Mouse (Mus musculus) hindbrain, embryonic 11.5 days (tissue): ENCODE data around the gene Epor. TPM values are rescaled to one million over a fixed set of nuclear protein-coding genes. Genes with fewer than 3 reads are reported as not detected.

Experiments used
- ATAC-seq: fragments of 200-750 bp; cut with Nextera tagmentation; 2 replicates; pipeline ENCODE4 v1.8.0; 2017; ENCODE audit warnings: mild to moderate bottlenecking, moderate TSS enrichment, moderate library complexity; ENCODE audit not compliant: low FRiP score
- DNase-seq: peaks from one replicate; pipeline ENCODE4 v3.0.0-alpha.2; 2015; ENCODE audit warnings: low spot score
- H3K27ac ChIP-seq: fragments of 300-500 bp; sonication (generic); 2 replicates; pipeline ENCODE4 v1.5.1; 2014; ENCODE audit warnings: mild to moderate bottlenecking, low read depth, low read length
- H3K27me3 ChIP-seq: fragments of 300-500 bp; sonication (generic); 2 replicates; pipeline ENCODE4 v1.6.1; 2014; ENCODE audit warnings: mild to moderate bottlenecking, low read length, moderate library complexity, mixed read lengths; ENCODE audit not compliant: control insufficient read depth, insufficient read depth
- H3K36me3 ChIP-seq: fragments of 300-500 bp; sonication (generic); 2 replicates; pipeline ENCODE4 v1.6.1; 2014; ENCODE audit warnings: mild to moderate bottlenecking, low read length, moderate library complexity, mixed read lengths; ENCODE audit not compliant: control insufficient read depth, insufficient read depth
- H3K4me1 ChIP-seq: fragments of 300-500 bp; sonication (generic); replicated peaks from 2 replicates; pipeline ENCODE4 v1.6.1; 2014; ENCODE audit warnings: low read length, mixed read lengths; ENCODE audit not compliant: control insufficient read depth, insufficient read depth
- H3K4me2 ChIP-seq: fragments of 300-500 bp; sonication (generic); replicated peaks from 2 replicates; pipeline ENCODE4 v1.6.1; 2014; ENCODE audit warnings: mild to moderate bottlenecking, low read depth, low read length
- H3K4me3 ChIP-seq: fragments of 300-500 bp; sonication (generic); 2 replicates; pipeline ENCODE4 v1.5.1; 2014; ENCODE audit warnings: low read depth, low read length
- H3K9ac ChIP-seq: fragments of 300-500 bp; sonication (generic); 2 replicates; pipeline ENCODE4 v1.6.1; 2014; ENCODE audit warnings: low read depth, low read length
- H3K9me3 ChIP-seq: fragments of 300-500 bp; sonication (generic); 2 replicates; pipeline ENCODE4 v1.6.1; 2016; ENCODE audit warnings: low read length; ENCODE audit not compliant: control insufficient read depth
- WGBS: fragments of 180-500 bp; shearing (Covaris S2); extraction: QIAGEN DNeasy Blood & Tissue Kit; methylation state at CpG from one replicate; pipeline ENCODE4 v1.1.7; 2014; 5-methylcytosine and 5-hydroxymethylcytosine counted together
- polyA plus RNA-seq: library from polyadenylated mRNA; unstranded; fragments of >200 nt; fragmentation: Nextera tagmentation; extraction: Ambion mirVana; gene quantifications from 2 replicates; pipeline ENCODE4 v1.2.1, GENCODE M21; 2014

The Epor gene
- polyA plus RNA-seq, 1 experiment from 2014 or later: 5.2 TPM

DNA sequence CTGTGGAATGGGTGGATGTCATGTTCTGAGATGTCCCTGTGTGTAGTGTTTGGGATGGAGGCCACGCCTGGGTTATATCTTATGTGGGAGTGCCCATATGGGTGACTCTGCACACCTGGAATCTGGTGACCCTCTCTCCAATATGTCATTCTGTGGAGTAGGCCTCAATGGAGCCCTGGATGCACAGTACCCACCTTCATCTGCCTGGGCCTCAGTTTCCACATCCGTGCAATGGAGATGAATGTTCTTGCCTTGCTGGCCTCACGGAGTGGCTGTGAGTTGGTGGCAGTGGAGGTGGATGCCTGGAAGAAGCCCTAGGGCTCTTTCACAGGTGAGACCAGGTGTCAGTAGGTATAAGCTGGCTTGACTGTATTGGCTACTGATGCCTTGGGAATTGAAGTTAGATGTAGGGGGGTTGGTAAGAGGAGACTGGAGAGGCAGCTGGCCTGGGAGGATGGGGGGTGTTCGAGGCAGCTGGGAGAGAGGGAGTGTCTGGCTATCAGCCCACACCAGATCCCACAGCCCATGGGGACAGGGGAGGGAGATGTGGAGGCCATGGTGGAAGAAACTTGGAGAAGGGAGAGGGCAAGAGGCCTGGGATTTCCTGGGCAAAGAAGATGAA is 25.0 kb downstream of the Epor start:
- DNase-seq: no peak
- H3K4me1 ChIP-seq: no peaks in the 10 kb centered on the region
- no peak overlapping the region for H3K4me3 ChIP-seq
- no peaks in the 10 kb centered on the region for H3K36me3 ChIP-seq
- H3K9ac ChIP-seq: no peak overlapping the region
- H3K27me3 ChIP-seq: no peaks in the 10 kb centered on the region
- H3K4me2 ChIP-seq: no peak overlapping the region
- no peak overlapping the region for H3K27ac ChIP-seq
- ATAC-seq: no peak
- WGBS: 91% methylated on average over 4 of the region's 4 CpGs
- no peaks in the 10 kb centered on the region for H3K9me3 ChIP-seq

DNA sequence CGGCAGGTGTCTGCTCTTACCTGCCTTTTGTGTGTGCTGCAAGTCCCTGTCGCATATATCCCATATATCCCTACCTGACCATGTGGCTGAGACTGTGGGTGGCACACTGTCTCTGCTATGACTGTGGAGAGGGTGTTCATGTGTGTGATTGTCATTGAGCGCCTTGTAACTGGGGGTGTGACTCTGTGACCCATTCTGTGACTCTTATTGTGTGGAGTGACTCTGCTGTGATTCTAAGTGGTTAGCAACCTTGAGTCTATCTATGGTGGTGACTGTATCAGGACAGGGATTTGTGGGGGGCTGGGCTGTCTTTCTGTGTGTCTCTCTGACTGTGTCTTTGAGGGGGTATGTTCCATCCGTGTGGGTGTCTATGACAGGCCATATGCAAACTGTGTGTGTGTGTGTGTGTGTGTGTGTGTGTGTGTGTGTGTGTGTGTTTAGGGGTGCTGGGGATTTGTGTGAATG is 25.6 kb downstream of the Epor start:
- H3K4me3 ChIP-seq: peak overlapping the region; percentile 67
- WGBS: 82% methylated on average over 4 of the region's 4 CpGs
- no peak for ATAC-seq

DNA sequence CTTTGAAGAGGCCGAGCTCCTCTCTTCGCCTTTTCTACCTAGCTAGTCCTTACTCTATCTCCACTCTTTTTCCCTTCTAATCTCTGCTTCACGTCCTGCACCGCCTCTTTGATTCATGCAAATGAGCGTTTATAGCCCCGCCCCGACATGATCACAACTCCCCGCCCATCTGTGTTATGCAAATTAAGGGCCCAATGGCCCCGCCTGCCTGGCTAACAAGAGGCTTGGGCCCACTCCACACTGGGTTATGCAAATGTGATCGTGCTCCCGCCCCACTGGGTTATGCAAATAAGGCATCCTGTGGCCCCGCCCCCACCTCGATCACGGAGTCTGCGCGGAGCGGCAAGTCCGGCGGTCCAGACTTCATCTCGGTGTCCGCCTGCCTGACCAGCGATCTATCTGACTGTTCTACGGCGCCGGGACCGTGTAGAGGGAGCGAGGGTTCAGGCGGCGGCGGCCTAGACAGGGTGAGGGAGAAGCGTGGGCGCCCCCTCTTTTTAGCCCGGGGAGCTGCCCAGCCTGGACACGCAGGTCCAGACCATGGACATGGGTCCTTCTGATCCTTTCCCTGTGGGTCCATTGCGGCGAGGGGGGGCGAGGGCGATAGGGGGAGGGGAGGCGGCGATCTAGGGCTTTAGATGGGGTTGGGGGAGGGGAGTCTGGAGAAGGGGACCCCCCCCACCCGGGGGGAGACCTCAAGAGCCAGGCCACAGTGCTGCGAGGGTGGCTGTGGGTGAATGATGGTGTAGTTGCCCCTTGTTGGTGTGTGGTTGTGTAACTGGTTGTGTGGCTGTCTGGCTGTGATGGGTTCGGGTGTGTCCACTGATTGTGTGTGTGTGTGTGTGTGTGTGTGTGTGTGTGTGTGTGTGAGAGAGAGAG is 26.4 kb downstream of the Epor start, which contains the start of gene Plppr2:
Plppr2 (plus strand) TSS at position 342 of the 879 bp plus-strand sequence.
- Histone ChIP-seq H3K9me3 (no peaks in the 10 kb centered on the region), H3K9ac (peak within 1 kb of the TSS; percentile 75), H3K4me1 (no peaks in the 10 kb centered on the region), H3K27me3 (no peaks in the 10 kb centered on the region), H3K4me2 (peak within 1 kb of the TSS; percentile 71), H3K36me3 (no peaks in the 10 kb centered on the region), H3K27ac (peak within 1 kb of the TSS; percentile 62; the same call in 1 of the 2 replicates), H3K4me3 (peak within 1 kb of the TSS; percentile 67)
- peak; percentile 95 for ATAC-seq
- DNase-seq: peak; percentile 97
- 3% methylated on average over 41 of the region's 43 CpGs for WGBS

More for the DNA sequence above, 25.6 kb downstream of the Epor start:
- no peak overlapping the region for H3K27ac ChIP-seq
- no peaks in the 10 kb centered on the region for H3K36me3 ChIP-seq
- peak overlapping the region; percentile 75; the same call in 1 of the 2 replicates for H3K9ac ChIP-seq
- H3K4me2 ChIP-seq: peak overlapping the region; percentile 71
- H3K27me3 ChIP-seq: no peaks in the 10 kb centered on the region
- H3K9me3 ChIP-seq: no peaks in the 10 kb centered on the region
- no peak for DNase-seq
- H3K4me1 ChIP-seq: no peaks in the 10 kb centered on the region

DNA sequence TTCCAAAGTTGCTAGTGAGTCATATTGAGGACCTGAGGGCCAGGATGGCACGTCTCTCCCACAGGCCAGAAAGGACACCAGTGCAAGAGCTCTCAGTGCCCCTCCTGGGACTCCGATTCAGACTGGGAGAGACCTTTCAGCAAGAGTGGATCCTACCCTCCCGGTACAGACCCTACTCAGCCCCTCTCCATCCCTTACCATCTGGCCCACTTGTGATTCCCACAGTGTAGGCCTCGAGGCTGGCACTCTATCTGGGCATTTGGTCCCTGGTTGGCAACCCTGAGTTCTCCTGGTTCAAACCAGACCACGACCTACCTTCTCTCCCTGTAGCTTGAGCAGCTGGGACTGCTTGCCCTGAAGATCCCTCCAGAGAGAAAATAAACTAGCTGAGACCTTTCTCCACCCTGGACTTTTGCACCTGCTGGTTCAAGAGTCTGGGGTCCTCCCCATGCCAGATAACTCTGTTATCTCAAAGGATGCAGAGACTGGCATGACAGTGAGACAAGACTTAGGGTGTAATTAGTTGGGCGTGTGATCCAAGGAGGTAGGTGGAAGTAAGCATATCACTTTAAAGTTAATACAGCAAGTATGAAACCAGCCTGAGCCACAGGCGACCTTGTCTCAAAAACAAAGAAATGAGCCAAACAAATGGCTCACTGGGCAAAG is 27.7 kb downstream of the Epor start:
- Histone ChIP-seq H3K4me3 (no peak overlapping the region), H3K4me2 (no peak overlapping the region), H3K27ac (no peak overlapping the region), H3K9ac (no peak overlapping the region), H3K9me3 (no peaks in the 10 kb centered on the region), H3K27me3 (no peaks in the 10 kb centered on the region), H3K36me3 (no peaks in the 10 kb centered on the region), H3K4me1 (no peaks in the 10 kb centered on the region)
- DNase-seq (no peak), ATAC-seq (no peak)
- WGBS: 83% methylated on average over 7 of the region's 7 CpGs

DNA sequence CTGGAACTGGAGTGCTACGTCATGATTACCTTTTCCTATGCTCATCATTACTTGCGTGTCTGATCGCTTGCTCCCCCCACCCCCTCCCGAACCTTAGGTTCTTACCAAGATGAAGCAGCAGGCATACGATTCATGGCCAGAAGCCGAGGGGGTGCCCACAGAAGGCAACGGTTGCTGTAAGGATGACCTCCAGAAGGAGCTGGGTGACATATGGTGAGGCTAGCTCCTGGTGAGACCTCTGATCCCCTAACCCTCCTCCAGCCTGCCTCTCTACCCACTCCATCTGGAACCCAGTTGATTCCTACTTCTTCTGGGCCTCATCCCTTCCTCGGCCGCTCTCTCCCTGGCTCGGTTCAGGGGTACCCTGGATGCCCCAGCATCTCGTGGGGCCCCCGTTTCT is 29.3 kb downstream of the Epor start:
- Histone ChIP-seq H3K4me3 (no peak overlapping the region), H3K36me3 (no peaks in the 10 kb centered on the region), H3K9ac (no peak overlapping the region), H3K27ac (no peak overlapping the region), H3K4me1 (no peaks in the 10 kb centered on the region), H3K9me3 (no peaks in the 10 kb centered on the region), H3K4me2 (no peak overlapping the region), H3K27me3 (no peaks in the 10 kb centered on the region)
- ATAC-seq (no peak), DNase-seq (no peak)
- 84% methylated on average over 12 of the region's 12 CpGs for WGBS

DNA sequence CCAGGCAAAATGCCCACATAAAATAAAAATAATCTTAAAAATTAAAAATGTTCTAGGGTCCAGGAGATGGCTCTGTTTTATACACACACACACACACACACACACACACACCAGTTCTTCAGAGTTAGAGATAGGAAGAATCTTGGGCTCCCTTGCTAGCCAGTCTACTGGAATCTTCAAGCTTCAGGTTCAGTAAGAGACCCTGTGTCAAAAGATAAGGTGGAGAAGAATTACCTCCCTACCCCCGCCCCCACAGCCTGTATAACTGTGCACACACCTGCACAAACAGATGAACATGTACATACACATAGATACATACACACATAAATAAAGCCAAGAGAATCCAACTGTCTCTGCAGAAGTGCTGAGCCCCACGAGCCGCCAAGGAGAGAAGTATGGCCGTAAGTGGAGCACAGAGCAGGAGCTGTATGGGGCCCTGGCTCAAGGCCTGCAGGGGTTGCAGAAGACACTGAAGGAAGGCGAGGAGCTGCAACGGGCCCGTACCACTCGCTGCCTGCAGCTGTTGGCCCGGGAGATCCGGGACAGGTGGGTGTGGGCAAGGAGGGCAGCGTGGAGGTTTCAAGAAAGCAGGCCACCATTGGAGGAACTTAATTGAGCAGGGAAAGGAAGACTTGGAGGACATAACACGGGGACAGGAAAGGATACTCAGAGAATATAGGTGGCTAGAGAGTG is 30.7 kb downstream of the Epor start:
- Histone ChIP-seq H3K4me2 (no peak overlapping the region), H3K27me3 (no peaks in the 10 kb centered on the region), H3K9me3 (no peaks in the 10 kb centered on the region), H3K36me3 (no peaks in the 10 kb centered on the region), H3K27ac (no peak overlapping the region), H3K9ac (no peak overlapping the region), H3K4me1 (no peaks in the 10 kb centered on the region), H3K4me3 (no peak overlapping the region)
- DNase-seq (no peak), ATAC-seq (no peak)
- WGBS: 53% methylated on average over 12 of the region's 12 CpGs

DNA sequence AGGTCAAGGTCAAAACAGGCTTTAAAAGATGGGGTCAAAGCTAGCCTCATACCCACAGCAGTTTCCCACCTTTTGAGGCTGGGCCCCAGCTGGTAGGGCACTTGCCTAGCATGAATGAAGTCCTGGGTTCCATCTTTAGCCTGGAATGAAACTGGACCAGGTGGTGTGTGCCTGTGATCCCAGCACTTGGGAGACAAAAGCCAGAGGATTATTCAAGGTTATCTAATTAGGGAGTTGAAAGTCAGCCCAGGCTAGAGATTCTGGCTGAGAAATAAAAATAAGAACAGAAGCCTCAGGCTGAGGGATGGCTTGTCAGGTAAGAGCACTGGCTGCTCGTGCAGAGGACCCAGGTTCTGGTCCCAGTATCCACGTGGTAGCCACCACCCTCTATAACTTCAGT is 31.3 kb downstream of the Epor start:
- Histone ChIP-seq H3K9ac (no peak overlapping the region), H3K9me3 (no peaks in the 10 kb centered on the region), H3K27ac (no peak overlapping the region), H3K4me3 (no peak overlapping the region), H3K4me2 (no peak overlapping the region), H3K27me3 (no peaks in the 10 kb centered on the region), H3K4me1 (no peaks in the 10 kb centered on the region), H3K36me3 (no peaks in the 10 kb centered on the region)
- DNase-seq (no peak), ATAC-seq (no peak)
- WGBS: 64% methylated on average over 2 of the region's 2 CpGs

DNA sequence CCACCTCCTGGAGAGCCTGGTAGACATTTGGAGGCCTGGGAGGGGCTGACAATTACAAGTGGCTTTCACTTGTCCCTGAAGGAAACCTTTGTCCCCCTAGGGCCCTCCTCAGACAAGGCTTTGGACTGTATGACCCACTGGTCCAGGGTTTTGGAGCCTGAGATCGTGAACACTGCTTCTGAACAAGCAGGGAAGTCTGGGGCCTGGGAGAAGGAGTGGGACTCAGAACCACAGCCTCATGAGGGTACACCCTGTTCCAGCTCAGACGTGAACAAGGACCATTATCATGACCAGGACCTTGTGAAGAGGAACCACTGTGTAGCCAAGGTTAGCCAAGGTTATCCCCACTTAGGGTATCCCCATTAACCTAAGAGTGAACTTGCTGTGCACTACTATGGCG is 34.1 kb downstream of the Epor start:
- no peaks in the 10 kb centered on the region for H3K27me3 ChIP-seq
- H3K4me1 ChIP-seq: peaks cover 4% of the 10 kb centered on the region; the same call in 1 of the 2 replicates
- no peak overlapping the region for H3K4me3 ChIP-seq
- WGBS: 79% methylated on average over 3 of the region's 3 CpGs
- H3K9me3 ChIP-seq: no peaks in the 10 kb centered on the region
- no peaks in the 10 kb centered on the region for H3K36me3 ChIP-seq
- H3K9ac ChIP-seq: no peak overlapping the region
- no peak overlapping the region for H3K27ac ChIP-seq
- no peak for ATAC-seq
- H3K4me2 ChIP-seq: no peak overlapping the region
- DNase-seq: no peak
